Mouse (Mus musculus): ENCODE data around the gene Hmg20b.

Gene Hmg20b

DNA sequence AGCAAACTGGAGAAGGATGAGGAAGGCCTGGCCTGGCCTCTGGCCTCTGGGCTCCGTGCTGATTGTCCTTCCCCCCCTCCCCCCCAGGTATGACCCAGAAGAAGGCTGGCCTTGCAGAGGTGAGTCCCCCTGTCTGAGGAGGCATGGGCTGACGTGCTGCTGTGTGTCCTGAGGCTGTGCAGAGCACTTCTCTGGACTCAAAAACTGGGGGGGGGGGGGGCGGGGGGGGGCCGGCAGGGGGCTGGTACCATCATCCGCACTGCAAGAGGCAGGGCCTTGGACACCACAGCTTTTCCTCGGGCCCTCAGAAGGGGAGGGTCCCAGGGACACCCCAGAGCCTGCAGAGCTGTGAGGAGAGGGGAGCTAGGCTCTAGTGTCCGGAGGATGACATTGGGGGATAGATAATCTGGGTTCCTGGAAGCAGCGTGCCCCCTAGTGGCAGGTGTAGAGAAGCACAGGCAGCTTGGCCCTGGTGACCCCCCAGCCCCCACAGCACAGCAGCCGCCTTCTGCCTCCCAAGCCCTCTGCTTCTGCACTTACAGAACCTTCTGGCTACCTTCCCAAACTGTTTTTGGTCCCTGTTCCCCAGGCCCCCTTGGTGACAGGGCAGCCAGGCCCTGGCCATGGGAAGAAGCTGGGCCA is 45.6 kb downstream of the Hmg20b start:
- DNase-seq (ENCODE audit: low spot score) = no peak

DNA sequence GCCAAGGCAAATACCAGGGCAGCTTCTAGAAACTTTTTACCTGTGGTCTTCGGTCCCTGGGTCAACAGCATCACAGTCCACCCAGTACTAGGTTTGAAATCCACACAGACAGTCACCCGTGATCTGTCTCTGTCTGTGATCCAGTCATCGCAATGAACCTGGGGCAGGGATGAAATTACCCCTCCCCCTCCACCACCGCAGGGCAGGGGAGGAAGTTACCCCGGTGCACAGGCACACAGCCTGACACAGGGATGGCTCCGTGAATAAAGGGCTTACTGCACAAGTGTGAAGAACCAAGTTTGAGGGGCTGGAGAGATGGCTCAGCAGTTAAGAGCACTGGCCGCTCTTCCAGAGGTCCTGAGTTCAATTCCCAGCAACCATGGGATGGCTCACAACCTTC is 46.5 kb downstream of the Hmg20b start:
- no peak for DNase-seq (ENCODE audit: low spot score)

DNA sequence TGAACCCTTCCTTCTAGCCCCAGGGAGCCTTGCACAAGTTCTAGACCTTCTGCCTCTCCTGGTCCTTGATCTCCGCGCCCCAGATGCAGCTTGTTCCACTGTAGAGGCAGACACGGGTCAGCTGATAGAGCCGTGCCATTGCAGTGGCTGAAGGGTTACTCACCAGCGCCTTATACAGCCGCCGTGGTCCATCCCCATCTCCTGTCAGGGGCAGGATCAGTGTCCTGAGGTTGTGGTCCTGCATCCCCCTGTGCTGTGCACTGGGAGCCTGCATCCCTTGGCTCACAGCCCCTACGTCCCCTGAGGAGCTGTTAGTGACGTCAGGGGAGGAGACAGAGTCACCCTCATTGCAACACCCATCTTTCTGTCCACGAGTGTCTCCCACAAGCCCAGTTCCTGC is 47.0 kb downstream of the Hmg20b start:
- no peak for DNase-seq (ENCODE audit: low spot score)

DNA sequence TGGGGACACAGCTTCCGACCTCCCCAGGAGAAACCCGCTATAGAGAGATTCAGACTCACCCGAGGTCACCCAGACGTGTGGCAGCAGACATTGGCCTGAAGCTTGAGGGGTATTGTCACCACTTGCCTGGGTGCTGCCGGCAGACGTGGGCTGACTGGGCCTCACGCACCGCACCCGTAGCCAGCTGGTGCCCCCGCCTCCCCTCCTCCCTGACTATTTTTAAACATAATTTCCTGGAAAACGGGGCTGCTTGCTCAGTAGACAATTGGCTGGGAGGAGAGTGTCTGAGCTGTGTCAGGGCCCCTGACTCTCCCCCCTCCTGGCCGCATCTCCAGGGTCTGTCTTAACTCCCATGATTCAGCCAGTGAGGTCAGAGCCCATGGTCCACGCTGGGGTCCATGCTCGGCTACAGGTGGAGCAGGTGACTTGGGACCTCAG is 47.5 kb downstream of the Hmg20b start:
- DNase-seq (ENCODE audit: low spot score) = no peak

DNA sequence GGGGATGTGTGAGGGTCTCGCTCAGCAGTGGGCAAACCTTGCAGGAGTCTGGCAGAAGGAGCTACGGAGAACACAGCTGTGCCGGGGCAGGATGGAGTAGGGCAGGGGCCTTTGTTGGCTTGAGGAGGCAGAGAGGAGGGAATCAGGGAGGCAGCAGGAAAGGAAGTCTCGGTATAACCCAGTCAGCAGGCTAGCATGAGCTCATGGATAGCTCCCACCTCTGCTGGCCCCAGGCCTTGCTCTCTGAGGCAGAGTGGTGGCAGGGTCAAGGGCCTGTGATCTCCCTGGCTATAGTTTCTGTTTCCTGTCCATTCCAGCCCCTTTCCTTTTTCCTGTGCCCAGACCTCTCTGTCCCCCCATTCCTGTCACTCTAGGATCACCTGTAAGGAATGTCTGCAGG is 48.0 kb downstream of the Hmg20b start:
- DNase-seq (ENCODE audit: low spot score) = no peak

DNA sequence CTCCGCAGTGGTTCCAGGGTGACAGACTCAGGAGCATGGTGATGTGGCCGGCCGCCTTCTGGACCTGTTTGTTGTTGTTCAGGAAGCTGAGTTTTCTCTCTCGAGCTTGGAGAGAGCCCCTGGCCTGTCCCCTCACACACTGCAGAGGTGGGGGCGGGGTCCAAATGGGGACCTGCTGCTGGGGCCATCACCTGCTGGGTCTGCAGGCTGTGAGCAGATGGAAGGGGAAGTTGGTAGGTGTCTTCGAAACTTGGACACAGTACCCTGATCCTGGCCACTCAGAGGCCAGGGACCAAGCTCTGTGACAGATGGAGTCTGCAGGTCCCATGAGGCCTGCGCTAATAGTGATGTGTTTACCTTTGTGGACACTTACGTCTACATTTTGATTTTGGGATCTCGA is 49.0 kb downstream of the Hmg20b start:
- DNase-seq (ENCODE audit: low spot score) = no peak

DNA sequence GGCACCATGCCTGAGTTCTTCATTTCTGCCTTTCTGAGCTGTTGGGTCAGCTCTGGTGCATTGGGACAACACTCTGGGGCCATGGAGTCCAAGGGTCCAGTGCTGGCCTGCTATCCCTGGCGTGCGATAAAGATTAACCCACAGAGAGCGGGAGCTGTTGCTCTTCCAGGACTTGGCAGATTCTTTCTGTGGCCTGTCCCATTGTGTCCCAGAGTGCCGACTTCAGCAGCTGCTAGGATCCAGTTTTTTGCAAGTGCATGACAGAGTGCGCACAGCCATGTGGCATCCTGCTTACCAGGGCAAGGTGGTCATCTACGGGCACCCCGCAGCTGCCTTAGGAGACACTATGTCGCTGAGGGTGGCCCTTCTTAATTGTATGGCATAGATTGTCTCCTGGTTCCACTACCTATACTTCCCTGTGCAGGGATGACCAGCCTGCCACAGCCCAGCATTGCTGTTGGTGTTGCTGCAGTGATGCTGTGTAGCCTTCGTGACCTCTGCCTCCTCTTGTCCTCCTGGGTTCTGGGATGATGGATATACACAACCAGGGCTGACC is 49.9 kb downstream of the Hmg20b start:
- DNase-seq (ENCODE audit: low spot score) = no peak

DNA sequence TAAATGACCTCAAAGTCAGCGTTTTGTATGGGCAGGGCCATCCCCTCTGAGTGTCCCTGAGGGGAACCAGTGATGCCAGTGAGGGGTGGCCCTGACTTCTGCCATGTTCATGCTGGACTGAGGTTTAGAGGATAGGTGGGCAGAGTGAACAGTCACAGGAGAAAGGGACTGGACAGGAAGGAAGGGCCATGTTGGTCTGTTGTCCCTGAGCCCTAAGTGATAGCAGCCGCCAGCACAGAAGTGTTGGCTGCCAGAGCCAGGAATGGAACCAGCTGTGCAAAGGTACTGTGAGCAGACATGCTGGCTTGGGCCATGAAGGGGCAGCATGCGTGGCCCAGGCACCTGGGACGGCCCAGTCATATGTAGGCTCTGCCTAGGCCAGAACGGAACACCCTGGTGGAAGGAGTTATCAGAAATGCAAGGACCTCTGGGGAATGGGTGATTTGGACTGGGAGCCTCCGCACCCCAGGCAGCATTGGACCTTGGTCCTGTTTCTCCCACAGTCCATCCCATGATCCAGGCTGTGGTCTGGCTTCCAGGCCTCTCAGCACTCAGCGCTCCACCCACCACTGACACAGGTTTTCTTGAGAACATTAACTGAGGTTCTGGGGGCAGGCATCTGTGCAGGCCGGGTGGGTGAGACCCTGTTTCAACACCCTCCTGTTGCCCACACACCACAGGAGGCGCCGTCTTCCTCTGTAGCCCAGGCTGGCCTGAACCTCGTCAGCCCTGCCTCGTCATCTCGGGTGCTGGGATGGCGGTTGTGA is 50.5 kb downstream of the Hmg20b start:
- no peak for DNase-seq (ENCODE audit: low spot score)

DNA sequence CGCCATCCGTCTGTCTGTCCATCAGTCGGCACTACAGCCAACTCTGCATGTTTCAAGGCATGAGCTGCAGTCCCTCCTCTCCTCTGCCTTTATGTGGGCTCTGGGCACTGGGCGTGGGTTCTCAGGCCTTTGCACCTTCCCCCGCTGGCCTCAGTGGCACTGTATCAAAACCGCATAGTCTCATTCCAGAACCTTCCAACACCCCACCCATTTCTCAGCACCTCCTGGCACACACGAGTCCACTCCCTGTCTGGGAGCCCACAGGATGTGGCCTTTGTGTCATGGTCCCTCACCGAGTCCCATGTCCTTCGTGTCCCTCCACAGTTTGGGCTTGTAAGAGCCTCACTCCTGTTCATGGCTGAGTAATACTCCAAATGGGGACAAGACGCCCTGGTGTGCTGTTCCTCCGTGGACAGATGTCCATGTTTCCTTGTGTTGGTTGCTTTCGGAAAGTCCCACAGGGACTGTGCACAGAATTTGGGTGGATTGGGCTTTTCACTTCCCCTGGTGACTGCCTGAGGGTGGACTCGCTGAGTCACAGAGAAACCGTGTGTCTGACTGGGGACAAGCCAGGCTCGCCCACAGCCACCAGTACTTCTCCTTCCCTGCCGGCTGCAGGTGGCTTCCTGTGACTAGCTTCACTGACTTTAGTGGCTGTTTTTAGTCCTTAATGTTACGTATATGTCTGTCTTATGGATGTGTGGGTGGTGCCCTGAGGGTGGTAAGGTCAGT is 51.7 kb downstream of the Hmg20b start:
- DNase-seq (ENCODE audit: low spot score) = no peak

DNA sequence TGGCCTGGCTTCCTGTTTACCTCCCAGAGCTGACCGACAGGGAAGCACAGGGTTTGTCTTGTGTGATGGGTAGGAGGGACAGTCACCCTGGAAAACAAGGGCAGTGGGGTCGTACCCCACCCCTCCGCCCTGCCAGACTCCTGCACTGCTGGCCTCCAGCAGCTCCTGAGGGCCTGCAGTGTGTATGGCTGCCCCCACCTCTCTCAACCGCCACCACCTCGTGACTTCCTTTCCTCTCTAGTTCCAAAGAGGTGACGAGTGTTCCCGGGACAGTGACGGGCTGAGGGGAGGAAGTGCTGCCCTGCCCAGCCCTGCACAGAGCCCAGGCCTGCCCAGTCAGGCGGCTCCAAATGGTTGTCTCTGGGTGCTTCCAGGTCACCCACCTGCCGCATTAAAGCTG is 52.4 kb downstream of the Hmg20b start:
- no peak for DNase-seq (ENCODE audit: low spot score)

DNA sequence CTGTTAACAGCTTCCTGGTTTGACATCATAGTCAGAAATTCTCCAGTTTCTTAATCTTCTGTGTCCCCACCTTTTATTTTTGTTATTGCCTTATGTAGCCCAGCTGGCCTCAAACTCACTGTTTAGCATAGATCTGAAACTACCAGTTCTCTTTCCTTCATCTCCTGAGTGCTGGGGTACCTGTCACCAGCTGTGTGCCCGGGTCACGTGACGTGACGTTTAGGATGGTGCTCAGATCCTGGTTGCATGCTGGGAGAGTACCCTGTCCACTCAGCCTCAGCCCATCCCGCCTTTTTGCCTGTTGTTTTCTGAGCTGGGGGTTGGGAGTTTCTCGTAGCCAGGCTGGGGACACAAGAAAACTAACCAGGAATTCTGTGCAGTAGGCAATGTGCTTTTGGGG is 53.0 kb downstream of the Hmg20b start:
- DNase-seq (ENCODE audit: low spot score) = no peak

Measured in urinary bladder, postnatal 10 days (tissue).